Mouse (Mus musculus) embryonic facial prominence, embryonic 15.5 days (tissue): ENCODE measurements around the gene Slc30a3. TPM values are rescaled to one million over a fixed set of nuclear protein-coding genes. Genes with fewer than 3 reads are reported as not detected.

ENCODE experiments used
- ATAC-seq: fragments of 200-750 bp; cut with Nextera tagmentation; 2 replicates; pipeline ENCODE4 v1.8.0; 2017; ENCODE audit warnings: low read depth, moderate TSS enrichment; ENCODE audit not compliant: insufficient number of reproducible peaks, low FRiP score, low TSS enrichment
- H3K27ac ChIP-seq: fragments of 300-500 bp; sonication (generic); replicated peaks from 2 replicates; pipeline ENCODE4 v1.5.1; 2015; ENCODE audit warnings: mild to moderate bottlenecking, inconsistent platforms
- H3K27me3 ChIP-seq: fragments of 300-500 bp; sonication (generic); 2 replicates; pipeline ENCODE4 v1.6.1; 2015; ENCODE audit warnings: inconsistent platforms
- H3K36me3 ChIP-seq: fragments of 300-500 bp; sonication (generic); 2 replicates; pipeline ENCODE4 v1.6.1; 2015; ENCODE audit warnings: mild to moderate bottlenecking, inconsistent platforms
- H3K4me1 ChIP-seq: fragments of 300-500 bp; sonication (generic); 2 replicates; pipeline ENCODE4 v1.6.1; 2015; ENCODE audit warnings: inconsistent platforms
- H3K4me2 ChIP-seq: fragments of 300-500 bp; sonication (generic); replicated peaks from 2 replicates; pipeline ENCODE4 v1.6.1; 2015; ENCODE audit warnings: mild to moderate bottlenecking, inconsistent platforms
- H3K4me3 ChIP-seq: fragments of 300-500 bp; sonication (generic); replicated peaks from 2 replicates; pipeline ENCODE4 v1.5.1; 2015; ENCODE audit warnings: mild to moderate bottlenecking, inconsistent platforms
- H3K9ac ChIP-seq: fragments of 300-500 bp; sonication (generic); 2 replicates; pipeline ENCODE4 v1.6.1; 2015; ENCODE audit warnings: inconsistent platforms
- H3K9me3 ChIP-seq: fragments of 300-500 bp; sonication (generic); replicated peaks from 2 replicates; pipeline ENCODE4 v1.6.1; 2016; ENCODE audit warnings: inconsistent platforms
- WGBS: fragments of 180-500 bp; shearing (Covaris S2); methylation state at CpG from one replicate; pipeline ENCODE4 v1.1.7; 2015; 5-methylcytosine and 5-hydroxymethylcytosine counted together
- polyA plus RNA-seq: library from polyadenylated mRNA; unstranded; fragments of >200 nt; fragmentation: Nextera tagmentation; extraction: Ambion mirVana; gene quantifications from 2 replicates; pipeline ENCODE4 v1.2.1, GENCODE M21; 2015

Gene Slc30a3
- polyA plus RNA-seq, 1 experiment from 2014 or later: 0.60 TPM

- H3K9me3 ChIP-seq: no peaks in the 10 kb centered on the region
- 0 out of 2 replicates have a peak, but pooled peaks cover 3% of the 10 kb centered on the region for H3K27me3 ChIP-seq
- no peak overlapping the region for H3K4me3 ChIP-seq
- no peak for ATAC-seq
- no peaks in the 10 kb centered on the region for H3K36me3 ChIP-seq
- no peak overlapping the region for H3K27ac ChIP-seq
- H3K9ac ChIP-seq: no peak overlapping the region
- WGBS: 79% methylated on average over 8 of the region's 8 CpGs
- H3K4me1 ChIP-seq: no peaks in the 10 kb centered on the region
- H3K4me2 ChIP-seq: no peak overlapping the region
These were observed 13.1 kb upstream of the Slc30a3 start for GRCm38 (mm10) chr5:31121111-31121510.

- no peak overlapping the region for H3K4me2 ChIP-seq
- H3K27me3 ChIP-seq: 0 out of 2 replicates have a peak, but pooled peaks cover 3% of the 10 kb centered on the region
- H3K9ac ChIP-seq: no peak overlapping the region
- H3K4me3 ChIP-seq: no peak overlapping the region
- 26% methylated on average over 10 of the region's 10 CpGs for WGBS
- no peaks in the 10 kb centered on the region for H3K4me1 ChIP-seq
- H3K27ac ChIP-seq: no peak overlapping the region
- H3K36me3 ChIP-seq: no peaks in the 10 kb centered on the region
- no peak for ATAC-seq
- H3K9me3 ChIP-seq: no peaks in the 10 kb centered on the region
These were observed 8.9 kb upstream of the Slc30a3 start for GRCm38 (mm10) chr5:31116912-31117311.

- no peak within 1 kb of the TSS for H3K4me3 ChIP-seq
These were observed 8.3 kb upstream of the Slc30a3 start, which contains the start of gene Trim54 for GRCm38 (mm10) chr5:31116354-31116753. Gene Trim54 (plus strand): TSS chr5:31116712.

GRCm38 (mm10) chr5:31110781-31111180, 2.7 kb upstream of the Slc30a3 start:
- Histone ChIP-seq H3K4me1 (no peaks in the 10 kb centered on the region), H3K9ac (no peak overlapping the region), H3K9me3 (no peaks in the 10 kb centered on the region), H3K27ac (no peak overlapping the region), H3K27me3 (no peaks in the 10 kb centered on the region), H3K36me3 (no peaks in the 10 kb centered on the region), H3K4me3 (no peak overlapping the region), H3K4me2 (no peak overlapping the region)
- 35% methylated on average over 7 of the region's 7 CpGs for WGBS
- no peak for ATAC-seq

More at GRCm38 (mm10) chr5:31116354-31116753, 8.3 kb upstream of the Slc30a3 start, which contains the start of gene Trim54:
- ATAC-seq: no peak
- H3K27ac ChIP-seq: no peak within 1 kb of the TSS
- no peaks in the 10 kb centered on the region for H3K4me1 ChIP-seq
- H3K4me2 ChIP-seq: no peak within 1 kb of the TSS
- H3K36me3 ChIP-seq: no peaks in the 10 kb centered on the region
- no peak within 1 kb of the TSS for H3K9ac ChIP-seq
- 34% methylated on average over 3 of the region's 3 CpGs for WGBS
- 0 out of 2 replicates have a peak, but pooled peaks cover 3% of the 10 kb centered on the region for H3K27me3 ChIP-seq
- H3K9me3 ChIP-seq: no peaks in the 10 kb centered on the region

GRCm38 (mm10) chr5:31105814-31106335, 2.2 kb downstream of the Slc30a3 start, which contains the start of gene Dnajc5g:
Gene Dnajc5g (plus strand): TSS chr5:31106285.
- Histone ChIP-seq H3K4me2 (no peak within 1 kb of the TSS), H3K36me3 (no peaks in the 10 kb centered on the region), H3K9me3 (no peaks in the 10 kb centered on the region), H3K27me3 (0 out of 2 replicates have a peak, but pooled peaks cover 3% of the 10 kb centered on the region), H3K27ac (no peak within 1 kb of the TSS), H3K4me1 (no peaks in the 10 kb centered on the region), H3K4me3 (no peak within 1 kb of the TSS), H3K9ac (no peak within 1 kb of the TSS)
- no peak for ATAC-seq
- 77% methylated on average over 9 of the region's 9 CpGs for WGBS

GRCm38 (mm10) chr5:31095711-31096480, 12.1 kb downstream of the Slc30a3 start:
- Histone ChIP-seq H3K36me3 (no peaks in the 10 kb centered on the region), H3K4me2 (peak overlapping the region; percentile 79), H3K4me1 (peaks cover 34% of the 10 kb centered on the region), H3K9ac (no peak overlapping the region), H3K9me3 (no peaks in the 10 kb centered on the region), H3K27me3 (peaks cover 82% of the 10 kb centered on the region), H3K27ac (no peak overlapping the region), H3K4me3 (peak overlapping the region; percentile 45)
- WGBS: 24% methylated on average over 11 of the region's 11 CpGs
- no peak for ATAC-seq

GRCm38 (mm10) chr5:31094799-31095691, 13.0 kb downstream of the Slc30a3 start:
- Histone ChIP-seq H3K27me3 (peaks cover 90% of the 10 kb centered on the region), H3K27ac (no peak overlapping the region), H3K9me3 (no peaks in the 10 kb centered on the region), H3K9ac (no peak overlapping the region), H3K4me1 (peaks cover 34% of the 10 kb centered on the region), H3K4me3 (peak overlapping the region; percentile 45), H3K36me3 (no peaks in the 10 kb centered on the region), H3K4me2 (peak overlapping the region; percentile 79)
- no peak for ATAC-seq
- under 1% methylated on average over 59 of the region's 59 CpGs for WGBS

GRCm38 (mm10) chr5:31094100-31094798, 13.8 kb downstream of the Slc30a3 start:
- H3K9me3 ChIP-seq: no peaks in the 10 kb centered on the region
- no peak for ATAC-seq
- H3K4me3 ChIP-seq: peak overlapping the region; percentile 45
- H3K9ac ChIP-seq: no peak overlapping the region
- H3K4me2 ChIP-seq: peak overlapping the region; percentile 79
- H3K27me3 ChIP-seq: peaks cover 98% of the 10 kb centered on the region
- H3K27ac ChIP-seq: no peak overlapping the region
- 1% methylated on average over 29 of the region's 29 CpGs for WGBS
- no peaks in the 10 kb centered on the region for H3K36me3 ChIP-seq
- H3K4me1 ChIP-seq: peaks cover 34% of the 10 kb centered on the region

GRCm38 (mm10) chr5:31093151-31094041, 14.6 kb downstream of the Slc30a3 start:
- Histone ChIP-seq H3K9me3 (no peaks in the 10 kb centered on the region), H3K27me3 (peaks cover 98% of the 10 kb centered on the region), H3K36me3 (no peaks in the 10 kb centered on the region), H3K9ac (no peak overlapping the region), H3K4me3 (peak overlapping the region; percentile 45), H3K4me2 (peak overlapping the region; percentile 79), H3K27ac (no peak overlapping the region), H3K4me1 (peaks cover 34% of the 10 kb centered on the region)
- peak; percentile 41; the same call in 1 of the 2 replicates for ATAC-seq
- WGBS: 1% methylated on average over 53 of the region's 54 CpGs
